Mouse (Mus musculus): ENCODE data around the gene 4930550C14Rik.

The 4930550C14Rik gene

DNA sequence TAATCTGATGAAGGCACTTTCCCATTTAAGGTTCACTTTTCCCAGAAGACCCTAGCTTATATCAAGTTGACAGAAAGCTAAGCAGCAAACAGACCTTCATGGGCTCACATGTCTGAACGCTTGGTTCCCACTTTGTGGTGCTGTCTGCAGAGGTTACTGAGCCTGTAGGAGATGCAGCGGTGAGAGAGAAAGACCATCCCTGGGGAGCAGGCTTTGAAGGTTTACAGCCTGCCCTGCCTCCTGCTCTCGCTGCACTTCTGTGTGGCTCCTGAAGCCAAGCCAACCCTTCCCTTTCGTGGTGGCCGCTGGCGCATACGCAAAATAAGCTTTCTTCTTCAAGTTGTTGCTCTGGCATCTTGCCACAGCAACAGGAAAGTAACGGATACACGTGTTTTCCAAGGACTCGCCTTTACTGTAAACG, at the start of gene 4930550C14Rik:
Gene 4930550C14Rik (plus strand): TSS at position 35 of the 421 bp plus-strand sequence.
- TF ChIP-seq POU5F1 (IDR thresholded peaks at IDR 0.05; ENCODE audit: borderline replicate concordance, low read length), result no peak

DNA sequence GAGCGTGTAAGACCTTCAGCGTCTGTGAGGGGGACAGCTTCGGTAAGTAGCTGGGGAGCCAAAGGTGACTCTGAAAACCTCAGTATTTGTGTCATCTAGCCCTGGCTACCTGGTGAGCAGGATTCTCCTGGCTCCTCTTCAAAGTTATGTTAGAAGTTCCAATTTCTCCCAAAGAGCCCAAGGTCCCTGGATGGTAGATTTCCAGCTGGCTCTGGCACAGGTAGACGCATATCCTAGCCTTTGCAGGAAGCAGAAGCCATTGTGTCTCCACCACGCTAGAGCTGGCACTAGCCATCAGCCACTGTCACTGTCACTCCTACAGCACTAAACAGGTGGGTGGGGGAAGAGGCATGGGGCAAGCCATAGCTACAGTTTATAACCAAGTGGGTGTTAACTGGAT, 49.0 kb upstream of the 4930550C14Rik start:
- no peak for TF ChIP-seq POU5F1 (IDR thresholded peaks at IDR 0.05; ENCODE audit: borderline replicate concordance, low read length)
- no peak for TF ChIP-seq NANOG (IDR thresholded peaks at IDR 0.05; ENCODE audit: borderline replicate concordance, low read length)
- TF ChIP-seq CTCF (conservative IDR thresholded peaks at IDR 0.05; ENCODE audit: low read length), result no peak

More for the DNA sequence above, at the start of gene 4930550C14Rik:
- H3K9me3 ChIP-seq (ENCODE audit: low read length), result no peaks in the 10 kb centered on the region
- peaks cover 56% of the 10 kb centered on the region for H3K4me1 ChIP-seq (replicated peaks; ENCODE audit: low read depth, low read length)
- H3K4me3 ChIP-seq (replicated peaks; ENCODE audit: low read length), result peak within 1 kb of the TSS; percentile 82
- H3K36me3 ChIP-seq (ENCODE audit: insufficient read depth, low read length), result no peaks in the 10 kb centered on the region
- H3K27me3 ChIP-seq (ENCODE audit: insufficient read depth, low read length), result no peaks in the 10 kb centered on the region

DNA sequence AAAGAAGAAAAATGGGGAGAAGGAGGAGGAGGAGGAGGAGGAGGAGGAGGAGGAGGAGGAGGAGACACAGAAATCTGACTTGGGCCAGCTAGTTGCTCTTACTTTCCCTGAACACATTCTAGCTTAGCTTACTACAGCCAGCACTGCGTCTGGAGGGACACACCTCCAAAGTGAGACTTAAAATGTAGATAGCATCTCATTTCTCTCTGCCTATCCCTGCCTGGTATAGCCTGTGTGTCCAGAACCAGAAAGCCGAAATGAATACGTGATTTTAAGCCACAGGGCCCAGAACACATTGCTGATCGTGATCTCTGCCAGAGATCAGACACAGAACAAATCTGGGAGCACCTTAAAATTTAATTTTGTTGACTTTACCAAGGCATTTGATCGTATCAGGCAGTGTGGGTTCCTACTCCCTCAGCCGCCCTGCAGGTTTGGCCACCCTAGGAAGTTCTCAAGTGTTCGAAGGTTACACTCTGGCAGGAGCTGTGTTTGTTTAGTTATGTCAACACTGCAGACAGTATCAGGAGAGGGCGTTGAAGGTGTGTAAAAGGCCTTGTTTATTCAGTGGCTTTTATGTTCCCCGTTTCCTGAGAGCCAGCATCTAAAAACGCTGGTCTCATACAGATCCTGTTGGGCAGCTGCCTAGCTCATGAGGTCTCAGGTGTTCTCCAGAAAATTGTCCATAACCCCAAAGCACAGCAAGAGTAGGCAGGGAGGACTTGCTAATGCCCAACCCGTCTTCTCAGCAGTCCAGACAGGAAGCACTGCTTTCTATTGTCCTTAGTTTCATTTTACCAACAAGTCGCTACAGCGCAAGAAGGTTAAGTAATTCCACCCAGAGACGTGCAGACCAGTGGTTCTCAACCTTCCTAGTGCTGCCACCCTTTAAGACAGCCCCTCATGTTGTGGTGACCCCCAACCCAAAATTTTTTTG, 45.6 kb upstream of the 4930550C14Rik start:
- Histone ChIP-seq H3K36me3 (ENCODE audit: insufficient read depth, low read length) (no peaks in the 10 kb centered on the region), H3K4me1 (replicated peaks; ENCODE audit: low read depth, low read length) (peaks cover 3% of the 10 kb centered on the region), H3K4me3 (replicated peaks; ENCODE audit: low read length) (no peak overlapping the region), H3K27me3 (ENCODE audit: insufficient read depth, low read length) (no peaks in the 10 kb centered on the region), H3K9me3 (ENCODE audit: low read length) (no peaks in the 10 kb centered on the region)
- TF ChIP-seq NANOG (IDR thresholded peaks at IDR 0.05; ENCODE audit: borderline replicate concordance, low read length) (no peak), POU5F1 (IDR thresholded peaks at IDR 0.05; ENCODE audit: borderline replicate concordance, low read length) (no peak), CTCF (conservative IDR thresholded peaks at IDR 0.05; ENCODE audit: low read length) (no peak)

More for the DNA sequence above, 49.0 kb upstream of the 4930550C14Rik start:
- no peak overlapping the region for H3K4me3 ChIP-seq (replicated peaks; ENCODE audit: low read length)
- H3K36me3 ChIP-seq (ENCODE audit: insufficient read depth, low read length), result no peaks in the 10 kb centered on the region
- no peaks in the 10 kb centered on the region for H3K4me1 ChIP-seq (replicated peaks; ENCODE audit: low read depth, low read length)
- H3K9me3 ChIP-seq (ENCODE audit: low read length), result no peaks in the 10 kb centered on the region
- H3K27me3 ChIP-seq (ENCODE audit: insufficient read depth, low read length), result no peaks in the 10 kb centered on the region

DNA sequence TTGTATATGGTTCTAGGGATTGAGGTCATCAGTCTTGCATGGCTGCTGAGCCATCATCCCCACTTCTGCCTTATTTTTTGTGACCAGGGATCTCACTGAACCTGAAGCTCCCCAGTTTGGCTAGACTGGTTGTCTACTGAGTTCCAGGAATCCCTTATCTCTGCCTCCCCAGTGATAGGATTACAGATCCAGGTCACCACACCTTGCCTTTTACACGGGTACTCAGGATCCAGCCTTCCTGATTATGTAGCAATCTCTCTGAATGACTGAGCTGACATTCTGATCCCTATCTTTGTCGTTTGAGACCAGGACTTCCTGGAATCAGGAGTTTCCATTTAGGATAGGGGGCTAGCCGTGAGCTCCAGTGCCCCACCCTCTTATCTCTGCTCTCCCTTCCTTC, 30.8 kb upstream of the 4930550C14Rik start:
- TF ChIP-seq POU5F1 (IDR thresholded peaks at IDR 0.05; ENCODE audit: borderline replicate concordance, low read length), result no peak
- TF ChIP-seq NANOG (IDR thresholded peaks at IDR 0.05; ENCODE audit: borderline replicate concordance, low read length), result no peak
- TF ChIP-seq CTCF (conservative IDR thresholded peaks at IDR 0.05; ENCODE audit: low read length), result no peak
- Histone ChIP-seq H3K9me3 (ENCODE audit: low read length) (no peaks in the 10 kb centered on the region), H3K27me3 (ENCODE audit: insufficient read depth, low read length) (peaks cover 18% of the 10 kb centered on the region), H3K36me3 (ENCODE audit: insufficient read depth, low read length) (no peaks in the 10 kb centered on the region), H3K4me1 (replicated peaks; ENCODE audit: low read depth, low read length) (no peaks in the 10 kb centered on the region), H3K4me3 (replicated peaks; ENCODE audit: low read length) (no peak overlapping the region)

DNA sequence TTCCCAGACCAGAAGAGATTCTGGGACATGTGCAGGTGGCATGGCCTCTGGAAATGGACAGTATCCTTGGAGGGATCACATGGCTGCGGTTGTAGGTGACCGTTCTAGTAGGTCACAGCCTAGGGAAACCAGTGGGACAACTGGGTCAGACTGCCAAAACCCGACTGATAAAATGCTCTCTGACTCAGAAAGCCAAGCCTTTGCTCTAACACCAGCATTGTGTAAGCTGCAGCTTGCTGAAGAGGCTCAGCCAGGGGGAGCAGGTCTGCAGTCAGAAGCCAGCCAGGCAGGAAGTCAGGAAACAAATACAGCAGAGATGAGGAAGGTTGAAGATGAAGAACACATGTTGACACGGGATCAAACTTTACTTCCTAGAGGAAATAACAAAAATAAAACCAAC, 26.2 kb upstream of the 4930550C14Rik start:
- no peak overlapping the region for H3K4me3 ChIP-seq (replicated peaks; ENCODE audit: low read length)
- H3K4me1 ChIP-seq (replicated peaks; ENCODE audit: low read depth, low read length), result no peaks in the 10 kb centered on the region
- no peaks in the 10 kb centered on the region for H3K36me3 ChIP-seq (ENCODE audit: insufficient read depth, low read length)
- H3K9me3 ChIP-seq (ENCODE audit: low read length), result no peaks in the 10 kb centered on the region
- H3K27me3 ChIP-seq (ENCODE audit: insufficient read depth, low read length), result peaks cover 21% of the 10 kb centered on the region
- TF ChIP-seq POU5F1 (IDR thresholded peaks at IDR 0.05; ENCODE audit: borderline replicate concordance, low read length) (no peak), CTCF (conservative IDR thresholded peaks at IDR 0.05; ENCODE audit: low read length) (no peak), NANOG (IDR thresholded peaks at IDR 0.05; ENCODE audit: borderline replicate concordance, low read length) (no peak)

DNA sequence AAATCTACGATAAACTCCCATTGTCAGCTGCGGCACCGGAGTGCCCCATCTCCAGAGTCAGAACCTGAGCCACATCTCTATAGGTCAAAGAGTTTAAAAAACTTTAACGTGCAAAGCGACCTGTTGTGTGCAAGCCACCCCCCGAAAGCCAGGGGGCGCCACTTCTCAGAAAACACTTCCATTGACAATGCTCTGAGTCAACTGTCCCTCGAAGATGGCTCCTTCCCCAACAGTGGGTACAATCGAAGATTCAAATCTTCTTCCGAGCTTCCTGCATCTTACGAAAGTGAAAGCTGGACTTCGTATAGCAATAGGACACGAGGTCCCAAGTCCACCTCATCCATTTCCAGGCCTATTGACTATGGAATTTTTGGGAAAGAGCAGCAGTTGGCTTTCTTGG, 25.3 kb upstream of the 4930550C14Rik start:
- Histone ChIP-seq H3K27me3 (ENCODE audit: insufficient read depth, low read length) (peaks cover 21% of the 10 kb centered on the region), H3K36me3 (ENCODE audit: insufficient read depth, low read length) (no peaks in the 10 kb centered on the region), H3K4me1 (replicated peaks; ENCODE audit: low read depth, low read length) (peaks cover 5% of the 10 kb centered on the region; the same call in 1 of the 2 replicates), H3K9me3 (ENCODE audit: low read length) (no peaks in the 10 kb centered on the region), H3K4me3 (replicated peaks; ENCODE audit: low read length) (no peak overlapping the region)
- TF ChIP-seq CTCF (conservative IDR thresholded peaks at IDR 0.05; ENCODE audit: low read length) (peak; percentile 60), POU5F1 (IDR thresholded peaks at IDR 0.05; ENCODE audit: borderline replicate concordance, low read length) (no peak)

DNA sequence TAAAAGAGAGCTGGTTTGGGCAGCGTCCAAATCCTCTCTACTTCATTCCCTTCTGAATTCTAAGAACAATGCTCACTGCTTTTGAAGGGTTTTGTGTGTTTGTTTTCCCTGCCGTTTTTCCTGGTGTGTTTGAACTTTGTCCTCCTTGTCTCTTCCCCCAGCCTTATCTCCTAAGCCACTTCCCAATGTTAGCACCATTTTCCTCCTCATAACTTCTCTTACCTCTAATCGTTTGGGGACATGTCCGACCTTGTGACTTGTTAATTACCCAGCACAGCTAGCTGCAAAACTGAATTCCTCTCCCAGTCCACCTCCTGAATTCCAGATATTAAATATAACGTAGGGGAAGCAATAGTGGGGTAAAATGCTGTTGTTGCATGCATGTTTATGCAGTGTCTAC, 24.5 kb upstream of the 4930550C14Rik start:
- H3K4me3 ChIP-seq (replicated peaks; ENCODE audit: low read length), result no peak overlapping the region
- no peaks in the 10 kb centered on the region for H3K9me3 ChIP-seq (ENCODE audit: low read length)
- TF ChIP-seq CTCF (conservative IDR thresholded peaks at IDR 0.05; ENCODE audit: low read length) (no peak), NANOG (IDR thresholded peaks at IDR 0.05; ENCODE audit: borderline replicate concordance, low read length) (no peak), POU5F1 (IDR thresholded peaks at IDR 0.05; ENCODE audit: borderline replicate concordance, low read length) (no peak)
- H3K27me3 ChIP-seq (ENCODE audit: insufficient read depth, low read length), result peaks cover 24% of the 10 kb centered on the region
- H3K36me3 ChIP-seq (ENCODE audit: insufficient read depth, low read length), result no peaks in the 10 kb centered on the region
- peaks cover 5% of the 10 kb centered on the region; the same call in 1 of the 2 replicates for H3K4me1 ChIP-seq (replicated peaks; ENCODE audit: low read depth, low read length)

DNA sequence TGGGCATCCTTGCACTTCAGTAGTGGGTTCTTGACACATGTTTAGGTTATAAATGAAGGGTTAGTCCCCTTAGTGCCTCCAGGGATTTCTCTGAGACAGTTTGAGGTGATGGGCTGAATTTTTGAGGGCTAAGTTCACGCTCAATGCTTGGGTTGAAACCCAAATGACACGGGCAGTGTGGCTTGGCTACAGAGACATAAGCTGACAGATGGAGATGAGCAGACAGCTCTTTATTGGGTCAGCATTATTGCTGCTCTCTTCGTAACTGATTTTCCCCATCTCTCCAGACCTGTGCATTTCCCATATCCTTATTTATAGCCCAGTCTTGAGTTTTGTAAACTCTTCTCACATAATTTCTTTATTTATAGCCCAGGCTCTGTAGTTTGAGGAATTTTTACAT, 24.0 kb upstream of the 4930550C14Rik start:
- Histone ChIP-seq H3K27me3 (ENCODE audit: insufficient read depth, low read length) (peaks cover 28% of the 10 kb centered on the region), H3K4me1 (replicated peaks; ENCODE audit: low read depth, low read length) (peaks cover 5% of the 10 kb centered on the region; the same call in 1 of the 2 replicates), H3K9me3 (ENCODE audit: low read length) (no peaks in the 10 kb centered on the region), H3K36me3 (ENCODE audit: insufficient read depth, low read length) (no peaks in the 10 kb centered on the region), H3K4me3 (replicated peaks; ENCODE audit: low read length) (no peak overlapping the region)
- no peak for TF ChIP-seq NANOG (IDR thresholded peaks at IDR 0.05; ENCODE audit: borderline replicate concordance, low read length)

DNA sequence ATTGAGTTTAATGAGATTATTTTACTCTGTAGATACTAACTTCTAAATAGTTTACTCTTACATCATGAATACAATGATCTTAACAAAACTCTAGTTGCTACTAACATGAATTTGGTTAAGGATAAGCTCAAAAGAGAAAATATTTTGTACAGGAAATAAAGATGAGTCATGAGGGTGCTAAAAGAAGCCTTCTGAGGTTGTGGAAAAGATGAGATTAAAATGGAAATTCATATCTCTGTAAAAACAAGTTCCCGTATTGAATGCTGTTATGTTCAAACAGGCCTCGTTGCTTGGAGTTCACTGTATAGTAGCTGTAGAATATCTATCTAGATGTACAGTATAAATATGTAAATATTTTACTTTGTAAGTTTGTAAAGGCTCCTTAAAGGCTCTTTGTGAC, 21.5 kb upstream of the 4930550C14Rik start:
- no peaks in the 10 kb centered on the region for H3K36me3 ChIP-seq (ENCODE audit: insufficient read depth, low read length)

More for the DNA sequence above, 21.5 kb upstream of the 4930550C14Rik start:
- Histone ChIP-seq H3K27me3 (ENCODE audit: insufficient read depth, low read length) (peaks cover 14% of the 10 kb centered on the region), H3K9me3 (ENCODE audit: low read length) (no peaks in the 10 kb centered on the region), H3K4me3 (replicated peaks; ENCODE audit: low read length) (no peak overlapping the region), H3K4me1 (replicated peaks; ENCODE audit: low read depth, low read length) (peaks cover 13% of the 10 kb centered on the region)
- TF ChIP-seq NANOG (IDR thresholded peaks at IDR 0.05; ENCODE audit: borderline replicate concordance, low read length) (no peak), CTCF (conservative IDR thresholded peaks at IDR 0.05; ENCODE audit: low read length) (no peak), POU5F1 (IDR thresholded peaks at IDR 0.05; ENCODE audit: borderline replicate concordance, low read length) (no peak)
